Mouse (Mus musculus): ENCODE measurements around the gene Ncoa1. TPM values are rescaled to one million over a fixed set of nuclear protein-coding genes. Genes with fewer than 3 reads are reported as not detected.
A peak's percentile ranks its signal among the peaks of the same experiment; 100 is the strongest.

Ncoa1 gene
- polyA plus RNA-seq, 1 experiment from 2014 or later = 7.9 TPM

DNA sequence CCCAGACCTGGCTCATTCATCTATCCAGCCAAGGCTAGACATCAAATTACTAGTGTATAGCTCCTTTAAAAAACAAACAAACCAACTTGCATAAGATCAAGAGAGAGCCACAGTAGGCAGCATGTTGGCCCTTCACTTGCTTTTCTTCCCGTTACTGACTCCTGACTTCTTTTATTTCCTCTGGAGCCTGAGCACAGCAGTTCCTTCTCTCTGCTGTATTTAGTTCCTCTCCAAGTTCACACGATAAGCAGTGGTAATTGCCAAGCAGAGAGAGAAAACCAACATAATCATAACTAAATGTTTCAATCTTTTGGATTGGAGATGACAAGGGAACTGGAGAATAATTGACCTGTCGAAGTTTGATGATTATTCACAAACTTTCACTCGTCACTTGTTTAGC, 244.2 kb downstream of the Ncoa1 start:
- H3K4me1 ChIP-seq (ENCODE audit: control insufficient read depth, insufficient read depth, low read length) = peaks cover 3% of the 10 kb centered on the region; the same call in 1 of the 2 replicates
- no peak overlapping the region for H3K9ac ChIP-seq (ENCODE audit: low read length)
- peak overlapping the region; percentile 62 for H3K4me2 ChIP-seq (ENCODE audit: low read depth, severe bottlenecking)
- no peaks in the 10 kb centered on the region for H3K9me3 ChIP-seq (ENCODE audit: control insufficient read depth, low read length)
- no peaks in the 10 kb centered on the region for H3K27me3 ChIP-seq (ENCODE audit: control insufficient read depth, insufficient read depth, low read length)
- peak overlapping the region; percentile 65 for H3K4me3 ChIP-seq (ENCODE audit: low read depth, low read length)
- ATAC-seq (ENCODE audit: insufficient number of reproducible peaks, low FRiP score, low TSS enrichment, low read depth) (no peak), DNase-seq (ENCODE audit: low spot score) (no peak)
- WGBS = 54% methylated on average over 4 of the region's 4 CpGs
- no peak overlapping the region for H3K27ac ChIP-seq (replicated peaks; ENCODE audit: low read depth, low read length)
- H3K36me3 ChIP-seq (ENCODE audit: control insufficient read depth, insufficient read depth, low read length) = no peaks in the 10 kb centered on the region; the same call in none of the 2 replicates

DNA sequence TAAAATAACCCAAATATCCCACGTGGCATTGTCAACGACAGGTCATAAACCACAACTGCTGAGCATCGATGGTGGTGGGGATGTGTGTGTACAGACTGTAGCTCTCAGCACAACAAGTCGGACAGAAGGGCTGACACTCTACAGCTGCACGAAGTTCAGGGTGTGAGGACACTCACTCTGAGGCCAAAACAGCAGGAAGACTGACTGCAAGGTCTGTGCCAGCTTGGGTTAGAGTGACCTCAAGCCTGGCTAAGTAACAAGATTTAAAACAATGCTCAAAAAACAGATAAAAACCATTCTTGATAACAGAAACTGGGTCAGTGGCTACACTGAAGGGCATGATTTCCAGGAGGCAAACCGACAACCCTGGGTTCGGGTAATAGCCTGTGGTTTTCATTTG, 246.8 kb downstream of the Ncoa1 start:
- H3K36me3 ChIP-seq (ENCODE audit: control insufficient read depth, insufficient read depth, low read length) = peaks cover 16% of the 10 kb centered on the region
- no peaks in the 10 kb centered on the region for H3K27me3 ChIP-seq (ENCODE audit: control insufficient read depth, insufficient read depth, low read length)
- H3K27ac ChIP-seq (replicated peaks; ENCODE audit: low read depth, low read length) = no peak overlapping the region
- H3K4me1 ChIP-seq (ENCODE audit: control insufficient read depth, insufficient read depth, low read length) = peaks cover 3% of the 10 kb centered on the region; the same call in 1 of the 2 replicates
- no peak overlapping the region for H3K4me2 ChIP-seq (ENCODE audit: low read depth, severe bottlenecking)
- WGBS = 89% methylated on average over 7 of the region's 7 CpGs
- H3K9ac ChIP-seq (ENCODE audit: low read length) = no peak overlapping the region
- DNase-seq (ENCODE audit: low spot score) (no peak), ATAC-seq (ENCODE audit: insufficient number of reproducible peaks, low FRiP score, low TSS enrichment, low read depth) (no peak)
- no peaks in the 10 kb centered on the region for H3K9me3 ChIP-seq (ENCODE audit: control insufficient read depth, low read length)
- H3K4me3 ChIP-seq (ENCODE audit: low read depth, low read length) = no peak overlapping the region

DNA sequence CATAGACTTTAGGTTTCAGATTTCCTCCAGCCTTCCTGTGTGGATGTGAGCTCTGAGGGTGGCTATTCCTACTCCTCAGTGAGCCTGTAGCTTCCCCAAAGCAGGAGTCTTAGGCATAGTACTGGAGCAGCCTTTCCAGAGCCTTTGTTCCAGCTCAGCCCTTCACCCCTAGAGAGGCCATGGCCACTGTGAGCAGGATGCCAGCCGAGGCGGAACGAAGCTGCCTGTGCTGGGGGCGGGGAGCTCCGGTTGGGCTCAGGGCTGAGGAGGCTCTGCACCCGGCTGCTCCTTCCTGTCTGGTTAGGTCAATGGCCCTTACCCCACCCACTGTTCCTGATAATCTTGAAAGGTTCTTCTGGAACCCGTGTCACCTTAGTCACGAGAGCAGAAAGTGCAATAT, 264.1 kb downstream of the Ncoa1 start:
- Histone ChIP-seq H3K4me2 (ENCODE audit: low read depth, severe bottlenecking) (no peak overlapping the region), H3K36me3 (ENCODE audit: control insufficient read depth, insufficient read depth, low read length) (peaks cover 31% of the 10 kb centered on the region), H3K9me3 (ENCODE audit: control insufficient read depth, low read length) (no peaks in the 10 kb centered on the region), H3K4me1 (ENCODE audit: control insufficient read depth, insufficient read depth, low read length) (peaks cover 5% of the 10 kb centered on the region; the same call in 1 of the 2 replicates), H3K4me3 (ENCODE audit: low read depth, low read length) (no peak overlapping the region), H3K27me3 (ENCODE audit: control insufficient read depth, insufficient read depth, low read length) (no peaks in the 10 kb centered on the region), H3K27ac (replicated peaks; ENCODE audit: low read depth, low read length) (no peak overlapping the region), H3K9ac (ENCODE audit: low read length) (no peak overlapping the region)
- no peak for ATAC-seq (ENCODE audit: insufficient number of reproducible peaks, low FRiP score, low TSS enrichment, low read depth)
- no peak for DNase-seq (ENCODE audit: low spot score)
- WGBS = 81% methylated on average over 8 of the region's 8 CpGs

DNA sequence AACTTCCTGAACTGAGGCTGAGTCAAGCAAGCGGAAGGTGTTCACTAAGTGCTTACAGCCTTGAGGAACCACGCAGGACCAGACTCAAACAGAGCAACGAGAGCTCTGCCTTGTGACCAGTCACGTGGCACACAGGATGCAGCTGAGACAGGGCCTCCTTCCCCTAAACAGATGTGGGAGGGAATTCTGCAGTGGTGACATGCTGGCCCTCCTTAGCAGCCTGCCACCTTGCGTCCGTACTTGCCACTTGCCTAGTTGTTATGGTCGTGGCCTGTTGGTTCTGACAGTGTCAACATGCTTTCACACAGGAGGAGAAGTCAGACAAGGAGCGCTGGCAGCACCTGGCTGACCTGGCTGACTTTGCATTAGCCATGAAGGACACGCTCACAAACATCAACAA, 265.8 kb downstream of the Ncoa1 start:
- H3K27me3 ChIP-seq (ENCODE audit: control insufficient read depth, insufficient read depth, low read length) = no peaks in the 10 kb centered on the region
- no peak for DNase-seq (ENCODE audit: low spot score)
- H3K9me3 ChIP-seq (ENCODE audit: control insufficient read depth, low read length) = no peaks in the 10 kb centered on the region
- 87% methylated on average over 9 of the region's 9 CpGs for WGBS
- peaks cover 23% of the 10 kb centered on the region for H3K36me3 ChIP-seq (ENCODE audit: control insufficient read depth, insufficient read depth, low read length)
- H3K27ac ChIP-seq (replicated peaks; ENCODE audit: low read depth, low read length) = no peak overlapping the region
- no peak overlapping the region for H3K4me2 ChIP-seq (ENCODE audit: low read depth, severe bottlenecking)
- no peak overlapping the region for H3K4me3 ChIP-seq (ENCODE audit: low read depth, low read length)
- H3K9ac ChIP-seq (ENCODE audit: low read length) = no peak overlapping the region
- ATAC-seq (ENCODE audit: insufficient number of reproducible peaks, low FRiP score, low TSS enrichment, low read depth) = no peak
- peaks cover 5% of the 10 kb centered on the region; the same call in 1 of the 2 replicates for H3K4me1 ChIP-seq (ENCODE audit: control insufficient read depth, insufficient read depth, low read length)

DNA sequence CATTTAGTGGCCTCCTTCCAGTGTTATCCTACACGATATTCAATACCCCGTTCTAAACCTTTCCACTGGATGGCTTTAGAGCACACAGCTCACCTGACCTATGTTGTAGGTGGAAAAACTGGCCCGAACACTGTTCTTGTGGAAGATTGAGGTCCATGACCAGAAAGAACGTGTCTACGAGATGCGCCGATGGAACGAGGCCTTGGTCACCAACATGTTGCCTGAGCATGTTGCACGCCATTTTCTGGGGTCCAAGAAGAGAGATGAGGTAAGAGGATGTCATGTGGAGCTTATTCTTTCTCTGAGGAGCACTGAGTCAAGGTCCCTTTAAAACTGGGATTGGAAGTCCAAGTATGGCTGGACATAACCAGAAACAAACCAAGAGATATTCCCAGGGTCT, 267.8 kb downstream of the Ncoa1 start:
- Histone ChIP-seq H3K36me3 (ENCODE audit: control insufficient read depth, insufficient read depth, low read length) (peaks cover 20% of the 10 kb centered on the region), H3K27ac (replicated peaks; ENCODE audit: low read depth, low read length) (no peak overlapping the region), H3K9me3 (ENCODE audit: control insufficient read depth, low read length) (no peaks in the 10 kb centered on the region), H3K4me3 (ENCODE audit: low read depth, low read length) (no peak overlapping the region), H3K9ac (ENCODE audit: low read length) (no peak overlapping the region), H3K27me3 (ENCODE audit: control insufficient read depth, insufficient read depth, low read length) (no peaks in the 10 kb centered on the region), H3K4me1 (ENCODE audit: control insufficient read depth, insufficient read depth, low read length) (peaks cover 5% of the 10 kb centered on the region; the same call in 1 of the 2 replicates), H3K4me2 (ENCODE audit: low read depth, severe bottlenecking) (no peak overlapping the region)
- ATAC-seq (ENCODE audit: insufficient number of reproducible peaks, low FRiP score, low TSS enrichment, low read depth) (no peak), DNase-seq (ENCODE audit: low spot score) (no peak)
- WGBS = 96% methylated on average over 9 of the region's 9 CpGs

DNA sequence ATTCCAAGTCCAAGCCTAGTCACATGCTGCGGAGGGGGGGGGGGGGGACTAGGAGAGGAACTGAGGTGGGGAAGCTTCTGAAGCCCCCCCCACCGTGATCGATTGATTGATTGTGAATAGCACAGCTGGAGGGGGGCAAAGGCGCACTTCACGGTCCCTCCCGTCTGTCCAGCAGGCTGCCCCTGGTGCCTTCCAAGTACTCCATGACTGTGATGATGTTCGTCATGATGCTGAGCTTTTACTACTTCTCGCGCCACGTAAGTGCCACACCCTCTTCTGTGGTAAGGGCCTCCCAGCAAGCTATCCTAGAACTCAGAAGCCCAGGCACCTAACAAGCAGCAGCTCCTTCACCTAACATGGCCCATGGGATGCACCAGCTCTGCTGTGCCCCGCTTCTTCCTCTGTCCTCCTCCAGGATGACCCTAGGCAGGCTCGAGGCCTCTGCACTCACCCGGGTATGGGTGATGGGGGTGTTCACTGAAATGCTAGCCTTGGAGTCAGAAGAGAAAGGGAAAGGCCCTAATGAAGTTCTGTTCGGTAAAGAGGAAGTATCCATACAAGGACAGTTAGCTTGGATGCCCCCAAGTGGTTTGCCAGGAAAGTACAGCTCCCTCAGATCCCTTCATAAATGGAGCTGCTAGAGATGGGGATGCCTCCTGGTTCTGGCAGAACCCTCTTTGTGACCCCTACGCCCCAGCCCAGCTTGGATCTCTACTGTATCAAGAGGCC, 268.4 kb downstream of the Ncoa1 start:
- Histone ChIP-seq H3K36me3 (ENCODE audit: control insufficient read depth, insufficient read depth, low read length) (peaks cover 20% of the 10 kb centered on the region), H3K4me2 (ENCODE audit: low read depth, severe bottlenecking) (no peak overlapping the region), H3K9me3 (ENCODE audit: control insufficient read depth, low read length) (no peaks in the 10 kb centered on the region), H3K27ac (replicated peaks; ENCODE audit: low read depth, low read length) (no peak overlapping the region), H3K4me1 (ENCODE audit: control insufficient read depth, insufficient read depth, low read length) (peaks cover 5% of the 10 kb centered on the region; the same call in 1 of the 2 replicates), H3K4me3 (ENCODE audit: low read depth, low read length) (no peak overlapping the region), H3K9ac (ENCODE audit: low read length) (no peak overlapping the region), H3K27me3 (ENCODE audit: control insufficient read depth, insufficient read depth, low read length) (no peaks in the 10 kb centered on the region)
- ATAC-seq (ENCODE audit: insufficient number of reproducible peaks, low FRiP score, low TSS enrichment, low read depth) (no peak), DNase-seq (ENCODE audit: low spot score) (peak; percentile 40)
- WGBS = 84% methylated on average over 15 of the region's 15 CpGs

DNA sequence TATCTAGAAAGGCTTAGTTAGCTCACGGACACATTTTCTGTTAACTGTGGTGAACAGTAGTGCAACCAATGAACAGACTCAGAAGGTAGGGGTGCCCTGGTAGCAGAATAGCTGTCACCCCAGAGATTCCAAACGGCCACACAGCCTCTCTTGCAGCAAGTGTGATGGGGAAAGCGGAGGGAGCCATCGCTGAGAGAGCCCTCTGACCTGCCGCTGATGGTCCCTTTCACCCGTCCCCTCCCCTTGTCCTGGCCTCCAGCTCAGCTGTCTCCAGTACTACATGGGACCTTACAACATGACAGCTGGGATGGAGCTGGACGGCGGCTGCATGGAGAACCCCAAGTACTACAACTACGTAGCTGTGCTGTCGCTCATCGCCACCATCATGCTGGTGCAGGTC, 270.9 kb downstream of the Ncoa1 start:
- H3K36me3 ChIP-seq (ENCODE audit: control insufficient read depth, insufficient read depth, low read length) = peaks cover 16% of the 10 kb centered on the region
- no peak overlapping the region for H3K4me2 ChIP-seq (ENCODE audit: low read depth, severe bottlenecking)
- no peaks in the 10 kb centered on the region for H3K27me3 ChIP-seq (ENCODE audit: control insufficient read depth, insufficient read depth, low read length)
- 94% methylated on average over 11 of the region's 11 CpGs for WGBS
- no peak overlapping the region for H3K27ac ChIP-seq (replicated peaks; ENCODE audit: low read depth, low read length)
- H3K9me3 ChIP-seq (ENCODE audit: control insufficient read depth, low read length) = no peaks in the 10 kb centered on the region
- H3K4me1 ChIP-seq (ENCODE audit: control insufficient read depth, insufficient read depth, low read length) = no peaks in the 10 kb centered on the region
- H3K4me3 ChIP-seq (ENCODE audit: low read depth, low read length) = no peak overlapping the region
- no peak for ATAC-seq (ENCODE audit: insufficient number of reproducible peaks, low FRiP score, low TSS enrichment, low read depth)
- no peak for DNase-seq (ENCODE audit: low spot score)
- H3K9ac ChIP-seq (ENCODE audit: low read length) = no peak overlapping the region

DNA sequence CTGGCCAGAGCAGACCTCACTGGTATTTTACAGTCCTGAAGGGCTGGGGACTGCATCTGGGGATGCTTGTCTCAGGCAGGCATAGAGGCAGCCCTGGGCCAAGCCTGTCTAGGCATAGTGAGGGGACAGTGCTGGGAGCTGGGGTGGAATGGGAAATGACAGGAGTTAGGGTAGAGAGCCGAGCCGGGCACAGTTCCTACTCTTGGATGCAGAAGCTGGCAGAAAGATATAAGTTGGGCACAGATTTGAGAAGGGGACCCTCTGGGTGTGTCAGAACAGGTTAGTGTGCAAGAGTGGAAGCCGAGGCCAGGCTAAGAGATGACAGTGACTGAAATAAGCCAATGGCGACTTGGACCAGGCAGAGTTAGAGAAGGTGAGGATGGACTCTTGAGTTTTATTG, 274.8 kb downstream of the Ncoa1 start:
- DNase-seq (ENCODE audit: low spot score) (no peak), ATAC-seq (ENCODE audit: insufficient number of reproducible peaks, low FRiP score, low TSS enrichment, low read depth) (no peak)
- 95% methylated on average over 4 of the region's 4 CpGs for WGBS
- H3K9ac ChIP-seq (ENCODE audit: low read length) = no peak overlapping the region
- H3K4me3 ChIP-seq (ENCODE audit: low read depth, low read length) = no peak overlapping the region
- no peaks in the 10 kb centered on the region for H3K9me3 ChIP-seq (ENCODE audit: control insufficient read depth, low read length)
- no peak overlapping the region for H3K27ac ChIP-seq (replicated peaks; ENCODE audit: low read depth, low read length)
- no peaks in the 10 kb centered on the region for H3K27me3 ChIP-seq (ENCODE audit: control insufficient read depth, insufficient read depth, low read length)
- H3K36me3 ChIP-seq (ENCODE audit: control insufficient read depth, insufficient read depth, low read length) = peaks cover 2% of the 10 kb centered on the region; the same call in 1 of the 2 replicates
- H3K4me1 ChIP-seq (ENCODE audit: control insufficient read depth, insufficient read depth, low read length) = no peaks in the 10 kb centered on the region
- no peak overlapping the region for H3K4me2 ChIP-seq (ENCODE audit: low read depth, severe bottlenecking)
